Mouse (Mus musculus) heart, postnatal 14 days (tissue): Measurements from ENCODE around the gene Rilpl1. TPM values are rescaled to one million over a fixed set of nuclear protein-coding genes. Genes with fewer than 3 reads are reported as not detected.

Experiments
- DNase-seq, 2 experiments: peaks; one replicate each; pipeline ENCODE4 v3.0.0; 2021 to 2022
- intact Hi-C: fragments of 180-260 bp; cut with DNase I; formaldehyde crosslinking; loops from one replicate; pipeline ENCODE4 v1.15.1; 2025
- total RNA-seq, 2 experiments: library from RNA; stranded (reverse); gene quantifications; 2 replicates each; pipeline ENCODE4 v1.2.3; 2021

Rilpl1 gene
- total RNA-seq, 2 experiments from 2014 or later: 167 to 179 TPM

DNA sequence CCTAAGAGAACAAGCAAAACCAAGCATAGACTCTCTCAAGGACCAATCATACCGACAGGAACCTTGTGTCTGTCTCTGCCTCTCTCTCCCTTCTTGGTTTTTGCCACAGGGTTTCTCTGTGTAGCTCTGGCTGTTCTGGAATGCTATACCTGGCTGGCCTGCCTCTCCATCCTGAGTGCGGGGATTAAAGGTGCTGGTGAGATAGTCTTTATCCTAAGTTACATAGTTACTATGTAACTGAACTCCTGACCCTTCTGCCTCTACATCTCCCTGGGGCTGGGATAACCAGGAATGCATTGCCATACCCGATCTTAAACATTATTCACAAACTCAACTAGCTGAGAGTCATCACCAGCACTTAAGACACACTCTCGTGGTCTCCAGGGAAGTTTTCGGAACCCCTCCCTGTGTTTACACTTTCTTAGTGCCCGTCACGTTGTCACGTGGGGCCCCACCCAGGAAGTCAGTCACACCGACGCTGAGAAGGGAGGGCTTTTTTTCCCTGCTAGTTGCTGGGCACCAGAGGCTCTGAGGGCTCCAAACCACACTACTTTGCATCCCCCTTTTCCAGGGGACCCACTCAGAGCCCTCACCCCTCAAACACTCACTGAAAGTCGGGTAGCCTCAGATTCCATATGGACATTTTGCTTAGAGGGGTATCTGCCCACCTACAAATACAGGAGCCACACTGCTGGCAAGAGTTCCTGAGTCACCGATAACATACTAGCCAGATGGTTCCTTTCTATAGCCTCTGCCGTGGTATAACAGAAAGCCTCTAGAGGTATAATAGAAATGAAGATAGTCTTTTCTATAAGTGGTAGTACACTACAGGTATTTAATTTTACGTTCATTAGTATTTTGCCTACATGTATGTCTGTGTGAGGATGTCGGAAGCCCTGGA lies 34.3 kb downstream of the Rilpl1 start:
- DNase-seq: no peak
- intact Hi-C loops: no loop called here

DNA sequence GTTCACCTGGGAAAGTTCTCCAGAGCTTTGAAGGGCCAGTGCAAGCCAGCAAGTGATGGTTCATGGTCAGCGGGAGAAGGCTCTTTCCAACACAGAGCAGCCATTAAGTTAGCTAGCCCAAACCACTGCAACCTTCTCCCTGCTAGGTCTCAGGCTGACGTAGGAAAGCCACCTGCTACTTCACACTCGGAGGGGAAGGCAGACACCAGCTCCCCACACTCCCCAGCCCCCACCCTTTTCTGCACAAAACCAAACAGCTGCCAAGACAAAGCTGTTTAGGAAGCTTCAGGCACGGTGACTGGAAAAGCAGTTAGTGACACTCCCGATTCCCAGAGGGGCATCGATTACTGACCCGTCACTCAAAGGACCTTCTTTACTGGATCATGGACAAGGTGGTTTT lies 35.6 kb downstream of the Rilpl1 start:
- DNase-seq: no peak
- intact Hi-C loops: no loop called here

DNA sequence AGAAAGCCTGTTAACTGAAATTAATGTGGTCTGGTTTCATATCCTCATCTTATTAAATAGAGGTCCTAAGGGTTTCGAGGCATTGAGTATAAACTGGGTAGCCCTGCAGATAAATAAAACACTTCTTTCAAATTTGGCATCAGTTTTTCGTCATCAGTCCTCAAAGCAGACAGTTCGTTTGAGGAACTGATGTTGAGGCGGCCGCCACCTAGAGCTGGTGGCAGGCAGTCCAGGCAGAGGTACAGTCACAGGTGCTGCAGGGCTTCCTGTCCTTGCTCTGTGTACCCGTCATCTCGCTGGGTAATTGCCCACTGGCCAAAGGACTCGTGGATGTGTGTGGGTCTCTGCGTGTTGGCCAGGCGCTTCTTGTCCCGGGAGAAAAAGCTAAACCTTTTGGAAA lies 37.7 kb downstream of the Rilpl1 start:
- DNase-seq: no peak
- intact Hi-C loops: no loop called here

DNA sequence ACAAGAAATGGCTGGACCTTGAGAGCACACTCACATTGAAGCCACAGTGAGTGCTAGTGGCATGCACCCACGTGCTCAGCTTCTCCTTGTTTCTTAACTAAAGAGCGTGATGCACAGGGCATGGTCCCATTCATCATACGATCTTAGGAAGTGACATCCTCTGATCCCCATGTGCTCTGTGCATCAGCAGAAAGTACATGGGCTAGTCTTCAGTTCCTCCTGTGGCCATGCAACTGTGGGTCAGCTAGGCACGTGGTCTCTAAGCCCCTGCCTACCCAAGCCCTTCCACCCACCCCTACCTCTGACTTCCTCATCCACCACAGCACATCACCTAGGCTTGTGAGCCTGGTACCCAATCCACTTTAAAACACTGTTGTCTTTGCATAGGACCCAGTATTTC lies 38.6 kb downstream of the Rilpl1 start:
- intact Hi-C loops: no loop called here
- no peak for DNase-seq

DNA sequence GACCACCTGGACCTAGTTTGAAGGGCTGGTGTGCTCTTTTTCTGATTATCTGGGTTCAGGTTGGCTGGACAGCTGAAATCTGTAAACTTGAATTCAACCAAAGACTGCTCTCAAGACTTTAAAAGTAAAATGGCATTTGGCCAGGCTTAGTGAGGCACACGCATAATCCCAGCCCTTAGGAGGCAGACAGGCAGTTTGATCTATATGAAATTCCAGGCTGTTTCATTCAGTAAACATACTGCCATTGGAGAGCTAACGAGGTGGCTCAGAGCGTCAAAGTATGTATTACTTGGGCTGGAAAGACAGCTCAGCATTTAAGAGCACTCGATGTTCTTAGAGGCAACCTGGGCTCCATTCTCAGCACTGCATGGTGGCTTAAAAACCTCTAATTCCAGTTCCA lies 39.5 kb downstream of the Rilpl1 start:
- no peak for DNase-seq
- intact Hi-C loops: no loop called here

DNA sequence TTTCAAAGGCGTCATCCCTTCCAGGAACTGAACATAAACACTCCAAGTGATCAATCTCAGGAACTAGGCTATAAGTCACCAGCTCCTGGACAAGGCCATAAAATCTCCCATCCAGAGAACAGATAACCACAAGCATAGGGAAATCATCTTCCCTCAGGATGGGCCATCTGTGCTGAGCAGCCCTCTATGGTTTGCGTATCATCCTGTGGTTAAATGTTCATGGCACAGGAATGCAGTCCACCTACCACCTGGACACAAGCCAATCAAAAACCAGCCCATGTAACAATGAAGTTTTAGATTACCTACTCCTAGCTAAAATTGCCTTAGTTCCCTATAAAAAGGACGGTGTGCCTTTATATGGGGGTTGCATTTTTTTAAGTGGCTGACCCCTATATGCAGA lies 42.3 kb downstream of the Rilpl1 start:
- DNase-seq: no peak
- intact Hi-C loops: no loop called here

DNA sequence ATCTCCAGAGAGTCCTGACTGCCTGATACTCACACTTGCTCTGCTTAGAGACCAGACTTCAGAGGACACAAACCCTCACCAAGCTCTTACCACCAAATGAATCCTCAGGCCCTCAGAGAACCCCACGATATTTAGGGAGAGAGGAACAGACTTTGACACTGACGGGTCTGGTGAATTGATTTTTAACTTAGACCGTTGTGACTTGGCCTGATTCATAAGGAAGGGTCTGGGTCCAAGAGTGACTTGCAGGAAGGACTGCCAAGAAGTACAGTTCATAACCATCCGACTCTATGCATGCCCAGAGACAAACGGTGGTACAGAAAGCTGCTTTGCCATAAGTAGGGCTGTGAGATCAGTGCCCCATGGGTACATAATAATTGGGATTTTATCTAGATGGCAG lies 45.5 kb downstream of the Rilpl1 start:
- no peak for DNase-seq
- intact Hi-C loops: loop anchor here (2.0 kb wide), 1 partner anchor 45 kb away; the partner anchor contains the start of gene Rilpl1

DNA sequence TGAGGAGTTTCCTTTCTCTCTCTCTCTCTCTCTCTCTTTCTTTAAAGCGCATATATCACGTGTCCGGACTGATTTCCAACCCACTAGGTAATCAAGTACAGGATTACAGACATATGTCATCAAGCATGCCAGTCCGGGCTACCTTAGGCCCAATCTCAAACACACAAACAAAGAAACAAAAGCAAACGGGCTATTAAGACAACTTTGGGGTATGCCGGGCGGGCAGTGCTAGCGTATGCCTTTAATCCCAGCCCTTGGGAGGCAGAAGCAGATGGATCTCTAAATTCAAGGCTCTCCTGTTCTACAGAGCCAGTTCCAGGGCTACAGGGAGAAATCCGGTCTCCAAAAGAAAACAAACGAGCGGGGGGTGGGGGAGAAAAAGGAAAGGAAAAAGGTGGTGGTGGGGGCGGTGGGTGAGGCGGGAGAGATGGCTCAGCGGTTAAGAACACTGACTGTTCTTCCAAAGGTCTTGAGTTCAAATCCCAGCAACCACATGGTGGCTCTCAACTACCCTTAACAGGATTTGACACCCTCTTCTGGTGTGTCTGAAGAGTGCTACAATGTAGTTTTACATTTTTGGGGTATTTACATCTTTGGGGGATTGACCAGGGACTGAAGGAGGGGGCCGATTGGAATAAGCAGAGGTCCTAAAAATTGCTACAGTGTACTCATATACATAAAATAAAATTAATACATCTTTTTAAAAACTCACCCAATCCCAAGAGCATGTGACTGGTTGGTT lies 47.4 kb downstream of the Rilpl1 start:
- intact Hi-C loops: loop anchor here (2.0 kb wide), 2 partner anchors 45 to 47 kb away; partner anchors contain the start of genes Kmt5a and Rilpl1
- no peak for DNase-seq

DNA sequence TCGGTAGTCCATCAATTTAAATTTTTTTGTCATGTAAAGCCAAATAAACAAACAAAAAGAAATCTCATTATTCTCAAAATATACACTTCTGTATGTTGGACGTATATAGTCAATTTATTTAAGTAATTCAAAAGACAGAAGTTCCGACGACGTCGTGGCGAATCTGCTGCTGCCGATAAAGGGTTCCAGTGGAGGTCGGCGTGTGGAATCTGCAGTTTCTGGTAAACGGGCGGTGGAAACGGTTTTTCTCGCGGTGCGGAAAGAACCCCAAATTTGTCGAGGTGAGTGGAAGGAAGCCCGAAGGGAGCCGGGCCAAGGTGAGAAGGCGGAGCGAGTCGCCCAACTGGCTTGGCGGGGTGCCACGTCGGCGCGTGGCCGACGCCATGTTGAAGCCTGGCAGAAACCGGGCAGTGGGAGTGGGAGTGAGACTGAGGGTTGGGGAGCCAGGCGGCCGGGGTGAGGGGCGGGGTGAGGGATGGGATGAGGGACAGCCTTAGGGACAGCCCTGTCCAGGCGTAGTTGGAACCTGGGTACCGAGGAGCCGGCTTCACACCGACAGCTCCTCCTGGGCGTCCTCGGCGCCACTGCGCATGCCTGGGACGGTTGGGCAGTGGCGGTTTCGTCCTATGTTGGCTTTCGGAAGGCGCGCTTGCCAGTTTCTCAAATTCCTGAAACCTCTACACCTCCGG lies 48.1 kb downstream of the Rilpl1 start, which contains the start of gene Snrnp35:
Snrnp35 (plus strand) TSS at position 169 of the 689 bp plus-strand sequence.
- intact Hi-C loops: loop anchor here (2.0 kb wide), 1 partner anchor 44 kb away; the partner anchor contains the start of gene Kmt5a
- peak; percentile 94 to 96 for DNase-seq

DNA sequence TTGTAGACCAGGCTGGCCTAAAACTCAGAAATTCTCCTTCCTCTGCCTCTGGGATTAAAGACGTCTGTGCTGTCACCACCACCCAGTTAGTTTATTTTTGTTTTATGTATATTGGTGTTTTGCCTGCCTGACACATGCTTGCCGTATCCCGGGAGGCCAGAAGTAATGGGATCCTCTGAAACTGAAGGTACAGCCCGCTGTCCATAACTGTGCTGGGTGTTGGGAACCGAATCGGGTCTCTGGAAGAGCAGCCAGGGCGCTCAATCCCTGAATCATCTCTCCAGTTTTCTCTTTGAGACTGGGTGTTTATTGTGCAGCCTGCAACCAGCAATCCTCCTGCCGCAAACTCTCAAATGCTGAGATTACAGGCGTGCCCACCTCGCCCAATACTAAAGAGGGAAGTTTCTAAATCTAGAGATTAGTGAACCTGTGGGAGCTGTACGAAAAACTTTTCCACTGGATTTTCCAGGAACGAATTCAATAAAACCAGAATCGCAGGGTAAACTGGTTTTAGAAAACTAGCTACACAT lies 48.7 kb downstream of the Rilpl1 start:
- intact Hi-C loops: loop anchor here (2.0 kb wide), 1 partner anchor 44 kb away; the partner anchor contains the start of gene Kmt5a
- DNase-seq: peak; percentile 33 to 38

DNA sequence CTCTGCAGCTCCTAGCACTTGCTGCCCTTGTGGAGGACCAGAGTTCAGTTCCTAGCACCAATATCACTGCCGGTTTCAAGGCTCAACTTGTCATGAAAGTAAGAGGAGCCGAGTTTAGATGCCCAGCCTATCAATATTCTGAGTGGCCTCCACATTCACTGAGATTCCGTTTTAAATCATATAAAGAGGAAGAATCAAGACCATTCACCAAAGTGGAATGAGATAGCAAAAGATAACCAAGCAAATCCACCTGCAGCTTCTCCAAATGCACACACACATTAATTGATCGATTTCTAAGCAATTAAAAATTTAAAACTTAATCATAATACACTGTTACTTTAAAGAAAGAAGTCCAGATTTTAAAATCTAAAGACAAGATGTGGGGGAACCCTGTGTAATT lies 49.5 kb downstream of the Rilpl1 start:
- intact Hi-C loops: loop anchor here (2.0 kb wide), 1 partner anchor 43 kb away; the partner anchor contains the start of gene Kmt5a
- DNase-seq: no peak

DNA sequence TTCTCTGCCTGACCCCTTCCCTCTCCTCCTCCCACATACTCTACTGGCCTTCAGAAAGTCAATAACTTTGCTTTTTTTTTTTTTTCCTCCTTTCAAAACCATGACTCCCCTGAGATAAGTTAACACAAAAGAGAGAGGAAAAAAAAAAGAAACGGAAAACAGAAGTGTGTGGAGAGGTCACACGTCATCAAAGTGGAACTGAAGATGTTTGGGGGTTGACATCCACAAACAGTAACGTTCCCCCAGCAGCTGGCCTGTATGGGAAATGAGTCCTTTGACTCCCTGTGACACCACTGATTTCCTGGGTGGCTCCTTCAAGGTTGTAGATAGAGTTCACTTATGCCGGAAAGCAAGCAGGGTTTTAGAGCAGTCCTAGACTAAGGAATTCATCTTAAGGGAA lies 51.1 kb downstream of the Rilpl1 start:
- no peak for DNase-seq
- intact Hi-C loops: no loop called here

DNA sequence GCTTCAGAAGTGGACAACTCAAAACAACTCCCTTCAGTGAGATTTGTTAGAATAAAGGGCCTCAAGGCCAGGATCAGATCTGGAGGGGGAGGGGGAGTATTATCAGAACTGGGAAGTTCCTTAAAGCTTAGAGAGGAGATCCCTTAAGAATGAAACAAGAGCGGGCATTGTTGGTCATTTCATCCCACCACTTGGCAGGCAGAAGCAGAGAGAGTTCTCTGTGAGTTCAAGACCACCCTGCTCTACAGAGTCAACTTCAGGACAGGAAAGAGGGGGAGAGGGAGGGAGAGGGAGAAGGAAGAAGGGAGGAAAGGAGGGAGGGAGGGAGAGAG lies 52.4 kb downstream of the Rilpl1 start:
- intact Hi-C loops: loop anchor here (2.0 kb wide), 1 partner anchor 62 kb away; the partner anchor contains the start of gene Tmed2
- DNase-seq: no peak

DNA sequence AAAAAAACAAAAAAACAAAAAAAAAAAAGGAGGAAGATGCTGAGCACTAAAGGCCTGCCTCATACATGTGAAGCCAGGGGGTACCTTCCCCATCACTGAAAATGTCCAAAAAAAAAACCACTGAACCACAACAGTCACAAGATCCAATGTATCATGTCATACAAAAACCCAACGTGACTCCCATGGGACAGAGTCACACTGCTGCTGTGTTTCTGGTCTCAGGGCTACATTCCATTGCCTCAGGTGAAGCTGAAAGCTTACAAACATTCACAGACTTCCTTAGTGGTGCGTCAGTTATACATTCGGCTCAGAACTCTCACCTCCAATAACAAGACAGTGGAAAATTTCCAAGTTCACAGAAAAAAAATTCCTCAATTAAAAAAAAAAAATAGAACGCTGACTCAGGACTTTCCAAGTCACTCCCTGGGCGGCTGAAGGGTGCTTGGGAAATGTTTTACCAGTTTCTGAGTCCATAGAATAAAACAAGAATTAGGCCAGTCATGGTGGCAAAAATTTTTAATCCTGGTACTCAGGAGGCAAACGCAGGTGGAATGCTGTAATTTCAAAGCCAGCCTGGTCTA lies 60.5 kb downstream of the Rilpl1 start:
- intact Hi-C loops: no loop called here
- DNase-seq: no peak

DNA sequence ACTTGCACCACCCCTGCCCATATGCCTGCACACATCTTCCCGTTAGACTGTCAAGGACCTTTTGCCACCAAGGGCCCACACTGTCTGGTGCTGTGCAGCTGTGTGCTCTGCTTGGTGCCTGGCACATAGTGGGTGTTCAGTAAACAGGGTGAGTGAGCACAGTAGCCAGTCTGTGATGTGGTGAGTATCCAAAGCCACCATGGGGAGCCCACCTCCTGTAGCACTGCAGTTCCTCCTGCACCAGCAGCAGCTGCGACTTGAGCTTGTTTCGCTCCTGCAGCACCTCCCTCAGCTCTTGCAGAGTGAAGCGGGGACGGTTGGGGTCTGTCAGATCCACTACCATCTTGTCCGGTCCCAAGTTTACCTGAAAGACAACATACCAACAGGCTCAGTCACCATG lies 61.7 kb downstream of the Rilpl1 start:
- intact Hi-C loops: no loop called here
- no peak for DNase-seq

DNA sequence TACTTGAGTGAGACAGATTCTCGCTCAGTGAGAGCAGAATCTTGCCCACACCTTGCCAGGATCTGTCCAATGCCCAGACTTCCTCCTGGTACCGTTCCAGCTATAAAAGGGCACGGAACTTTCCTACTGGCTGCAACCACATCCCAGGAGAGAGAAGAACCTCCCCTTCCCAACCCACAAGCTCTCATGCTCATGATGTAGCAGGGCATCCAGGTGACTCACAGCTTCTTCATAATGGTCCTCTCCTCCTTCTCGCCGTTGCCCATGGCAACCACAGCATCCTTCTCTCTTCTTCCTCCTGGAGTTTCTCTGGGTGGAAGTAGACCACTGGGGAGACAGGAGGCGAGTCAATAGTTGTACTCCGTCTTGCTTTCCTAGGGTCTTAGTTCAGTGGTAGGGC lies 62.8 kb downstream of the Rilpl1 start:
- DNase-seq: no peak
- intact Hi-C loops: no loop called here

DNA sequence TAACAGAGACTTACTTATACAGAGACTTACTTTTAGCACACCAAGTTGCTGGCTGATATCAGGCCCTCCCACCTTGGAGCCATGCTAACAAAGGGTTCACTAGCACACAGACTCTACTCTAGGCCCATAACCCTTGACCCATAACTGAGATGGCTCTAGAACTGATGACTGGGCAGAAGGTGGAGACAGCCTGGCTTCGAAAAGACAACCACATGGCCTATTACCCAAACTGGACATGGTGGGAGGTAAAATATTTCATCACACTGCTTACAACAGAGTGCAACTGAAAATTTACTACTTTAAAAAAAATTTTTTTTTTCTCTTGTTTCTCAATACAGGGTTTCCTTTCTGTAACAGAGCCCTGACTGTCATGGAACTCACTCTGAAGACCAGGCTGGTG lies 63.4 kb downstream of the Rilpl1 start:
- intact Hi-C loops: no loop called here
- no peak for DNase-seq

DNA sequence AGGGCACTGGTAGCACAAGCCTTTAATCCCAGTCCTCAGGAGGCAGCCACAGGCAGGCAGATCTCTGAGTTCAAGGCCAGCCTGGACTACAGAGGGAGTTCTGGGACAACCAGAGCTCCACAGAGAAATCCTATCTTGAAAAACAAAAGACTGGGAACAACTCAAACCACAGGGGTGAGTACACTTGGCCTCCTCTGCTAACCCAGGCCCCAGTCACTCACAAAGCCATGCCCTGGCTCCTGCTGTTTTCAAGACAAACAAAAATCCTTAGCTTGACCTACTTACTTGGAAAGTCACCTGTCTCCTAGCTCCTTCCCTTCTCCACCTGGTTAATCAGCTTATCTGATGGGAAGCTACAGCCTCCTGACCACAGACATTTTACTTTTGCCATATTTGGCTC lies 66.3 kb downstream of the Rilpl1 start:
- DNase-seq: no peak
- intact Hi-C loops: no loop called here

DNA sequence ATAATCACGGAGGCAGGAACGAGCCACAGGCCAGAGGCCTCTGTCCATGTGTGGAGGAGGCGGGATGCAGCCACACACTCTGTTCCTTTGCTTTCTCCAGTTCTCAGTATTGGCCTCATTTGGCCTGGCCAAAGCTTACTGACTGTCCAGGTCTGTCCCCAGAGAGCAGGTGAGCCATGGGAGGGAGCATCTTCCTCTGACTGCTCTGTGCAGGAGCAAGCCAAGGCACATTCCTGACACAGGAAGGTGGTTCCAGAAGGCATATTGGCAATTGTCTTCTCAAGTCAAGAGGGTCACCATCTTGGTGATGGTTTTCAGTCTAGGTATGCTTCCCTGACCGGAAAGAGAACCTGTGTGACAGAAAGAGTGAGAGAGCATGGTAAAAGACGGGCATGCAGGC lies 67.7 kb downstream of the Rilpl1 start:
- DNase-seq: no peak
- intact Hi-C loops: no loop called here

DNA sequence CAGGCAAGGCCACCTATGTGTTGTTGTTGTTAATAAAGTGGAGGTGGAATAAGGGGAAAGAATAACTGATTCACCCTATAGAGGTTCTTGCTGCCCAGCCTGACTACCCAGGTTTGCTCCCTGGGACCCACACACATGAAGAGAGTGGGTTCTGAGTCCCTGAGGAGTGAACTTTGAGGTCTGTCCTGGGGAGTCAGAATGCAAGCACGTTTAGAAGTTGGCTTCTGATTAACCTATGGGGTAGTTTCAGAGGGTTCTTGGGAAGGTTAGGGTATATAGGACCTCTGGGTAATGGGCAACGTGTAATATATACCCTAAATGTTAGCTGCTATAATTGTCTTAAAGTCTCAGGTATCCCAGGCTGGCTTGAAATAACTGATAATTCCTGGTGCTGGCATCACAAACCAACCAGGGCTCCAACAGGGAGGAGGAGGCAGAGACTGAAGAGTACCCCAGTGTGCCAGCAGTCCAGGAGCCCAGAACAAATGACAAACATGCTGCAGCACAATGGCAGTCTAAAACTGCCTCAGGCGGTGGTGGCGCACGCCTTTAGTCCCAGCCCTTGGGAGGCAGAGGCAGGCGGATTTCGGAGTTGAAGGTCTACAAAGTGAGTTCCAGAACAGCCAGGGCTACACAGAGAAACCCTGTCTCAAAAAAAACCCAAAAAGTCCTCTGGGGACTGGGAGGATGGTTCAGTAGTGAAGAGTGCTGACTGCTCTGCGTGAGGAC lies 68.7 kb downstream of the Rilpl1 start:
- no peak for DNase-seq
- intact Hi-C loops: no loop called here
